Mouse (Mus musculus): ENCODE data around the gene Col6a2. TPM values are rescaled to one million over a fixed set of nuclear protein-coding genes. Genes with fewer than 3 reads are reported as not detected.

The Col6a2 gene
- total RNA-seq, 2 experiments from 2014 or later = 169 to 173 TPM

DNA sequence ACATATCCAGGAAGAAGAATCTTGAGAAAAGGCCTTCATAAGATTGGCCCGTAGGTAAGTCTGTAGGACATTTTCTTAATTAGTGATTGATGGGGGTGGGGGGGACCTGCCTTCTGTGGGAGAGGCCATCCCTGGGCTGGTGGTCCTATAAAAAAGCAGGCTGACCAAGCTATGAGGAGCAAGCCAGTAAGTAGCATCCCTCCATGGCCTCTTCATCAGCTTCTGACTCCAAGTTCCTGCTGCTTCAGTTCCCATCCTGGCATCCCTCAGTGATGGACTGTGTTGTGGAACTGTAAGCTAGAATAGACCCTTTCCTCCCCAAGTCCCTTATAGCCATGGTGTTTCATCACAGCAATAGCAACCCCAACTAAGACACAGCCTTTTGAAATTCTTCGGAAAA, 16.5 kb upstream of the Col6a2 start:
- intact Hi-C loops (cut with DNase I) = no loop called here

DNA sequence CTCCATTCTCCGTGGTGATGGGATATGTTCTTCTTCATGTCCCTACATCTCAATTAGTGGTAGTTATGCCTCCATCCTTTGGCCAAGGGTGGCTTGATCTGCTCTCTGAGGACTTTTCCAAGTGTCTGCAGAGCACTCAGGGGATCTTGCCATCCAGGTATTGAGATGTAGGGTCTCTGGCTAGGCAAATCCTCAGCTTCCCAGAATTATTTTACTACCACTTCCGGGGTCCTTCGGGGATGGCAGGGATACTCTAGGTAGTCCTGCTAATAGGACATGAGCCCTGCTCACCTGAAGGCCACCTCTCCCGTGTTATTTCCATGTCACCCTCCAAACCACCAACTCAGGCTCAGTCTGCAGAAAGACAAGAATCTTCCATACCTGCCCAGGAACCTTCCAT, 13.2 kb upstream of the Col6a2 start:
- intact Hi-C loops (cut with DNase I) = no loop called here
- DNase-seq = no peak

More for the DNA sequence above, 16.5 kb upstream of the Col6a2 start:
- no peak for DNase-seq

DNA sequence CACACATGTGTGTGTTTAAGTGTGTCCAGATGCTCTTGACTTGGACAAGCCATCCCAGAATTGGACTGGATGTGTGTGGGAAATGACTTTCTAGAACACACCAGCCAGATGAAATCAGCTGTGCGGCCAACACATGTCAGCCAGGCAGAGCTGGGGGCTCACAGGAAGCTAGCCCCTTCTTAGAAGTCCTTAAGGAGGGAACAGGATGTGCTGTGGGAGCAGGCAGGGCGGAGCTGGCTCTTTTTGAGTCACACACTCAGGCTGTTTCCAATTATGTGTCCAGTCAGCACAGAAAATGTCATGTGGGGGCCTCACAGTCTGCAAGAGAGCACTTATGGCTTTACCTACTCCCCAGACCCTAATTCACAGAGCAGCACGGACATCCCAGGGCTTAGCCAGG, 12.6 kb upstream of the Col6a2 start:
- peak; percentile 62 to 67 for DNase-seq
- intact Hi-C loops (cut with DNase I) = no loop called here

DNA sequence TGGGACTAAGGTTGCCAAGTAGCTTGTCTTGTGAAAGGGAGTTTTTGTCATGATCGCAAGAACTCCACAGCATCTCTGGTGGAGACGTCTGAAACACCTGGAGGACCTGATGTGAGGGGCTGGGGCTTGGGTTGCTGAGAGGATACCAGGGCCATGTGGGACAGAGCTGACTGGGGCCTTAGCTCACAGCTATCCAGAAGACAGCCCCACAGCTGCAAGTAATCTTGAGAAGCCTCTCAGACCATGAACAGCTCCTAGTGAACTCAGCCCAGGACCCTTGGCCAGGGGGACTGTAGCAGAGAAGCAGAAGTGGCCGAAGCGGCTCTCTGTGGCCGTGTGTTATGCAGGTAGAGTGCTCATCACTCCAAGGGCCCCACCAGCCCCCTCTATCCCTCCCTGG, 11.2 kb upstream of the Col6a2 start:
- DNase-seq = no peak
- intact Hi-C loops (cut with DNase I) = no loop called here

DNA sequence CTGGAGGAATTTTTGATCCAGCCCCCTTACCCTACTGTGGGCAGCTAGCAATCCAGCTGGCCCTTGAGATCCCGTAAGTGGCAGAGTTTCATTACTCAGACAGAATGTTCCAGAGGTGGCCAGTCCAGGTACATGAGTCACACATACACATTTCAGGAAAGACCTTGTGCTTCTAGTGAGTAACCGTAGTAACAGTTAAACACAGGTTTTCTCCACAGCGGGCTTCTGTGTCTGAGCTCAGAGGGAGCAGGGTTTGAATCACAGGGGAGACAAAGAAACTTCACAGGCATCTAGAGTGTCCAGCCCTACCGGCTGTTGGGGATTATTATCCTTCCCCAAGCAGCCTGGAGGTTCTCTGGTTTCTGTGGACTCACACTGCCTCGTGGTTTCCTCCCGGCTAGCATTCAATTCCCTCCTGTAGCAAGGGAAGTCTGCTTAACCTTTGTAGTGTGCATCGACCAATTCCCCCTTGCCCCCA, 10.7 kb upstream of the Col6a2 start:
- intact Hi-C loops (cut with DNase I) = no loop called here
- DNase-seq = no peak

DNA sequence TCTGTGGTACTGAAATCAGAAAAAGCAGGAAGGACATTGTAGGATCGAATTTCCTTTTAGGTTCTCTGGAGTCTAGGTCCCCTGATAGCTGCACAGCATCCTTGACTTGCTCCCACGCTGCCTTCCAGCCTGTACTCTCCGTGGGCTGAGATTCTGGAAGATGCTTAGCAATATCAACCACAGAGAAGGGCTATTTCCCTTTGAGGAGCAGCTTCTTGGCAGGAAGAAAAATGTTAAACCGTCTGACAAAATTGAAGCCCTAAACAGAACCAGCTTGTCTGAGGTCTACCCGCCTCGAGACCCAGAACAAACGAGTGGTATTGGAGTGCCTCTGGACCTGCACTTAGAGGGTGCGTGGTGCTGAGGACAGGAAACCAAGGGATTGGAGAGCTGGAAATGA, 9.2 kb upstream of the Col6a2 start:
- intact Hi-C loops (cut with DNase I) = no loop called here
- DNase-seq = no peak

DNA sequence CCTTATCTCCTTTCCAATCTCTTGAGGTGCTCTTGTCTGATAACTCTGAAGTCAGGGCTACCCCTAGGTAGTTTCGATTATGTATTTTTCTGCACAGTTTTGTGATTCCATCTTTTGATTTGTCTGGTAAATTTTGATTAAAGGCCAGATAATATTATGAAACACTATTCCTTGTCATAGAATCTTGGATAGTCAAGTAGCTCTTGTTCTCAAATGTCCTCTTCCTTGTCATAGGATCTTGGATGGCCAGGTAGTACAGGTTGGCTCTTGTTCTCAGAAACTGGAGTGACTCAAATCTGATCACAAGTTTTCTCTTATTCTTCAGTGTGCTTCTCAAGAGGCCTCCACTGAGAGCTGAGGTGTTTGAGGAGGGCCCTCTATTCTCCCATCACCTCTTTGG, 7.2 kb upstream of the Col6a2 start:
- intact Hi-C loops (cut with DNase I) = no loop called here
- no peak for DNase-seq

DNA sequence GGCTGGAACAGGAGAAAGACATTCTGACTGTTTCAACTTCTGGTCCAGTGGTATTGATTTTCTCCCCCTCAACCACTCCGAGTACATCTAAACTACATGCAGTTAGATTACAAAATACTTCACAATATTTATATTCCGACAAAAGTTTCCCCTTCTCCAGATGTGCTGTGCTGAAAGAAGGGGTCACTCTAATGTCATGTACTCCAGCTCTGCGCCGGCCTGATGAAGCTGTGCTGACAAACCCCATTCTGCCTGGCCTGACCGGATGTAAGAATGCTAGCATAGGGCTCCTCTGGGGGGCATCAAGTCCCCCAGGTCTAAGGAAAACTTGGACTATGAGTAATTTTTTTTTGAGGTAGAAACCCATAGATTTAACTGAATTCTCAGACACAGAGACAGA, 4.3 kb upstream of the Col6a2 start:
- no peak for DNase-seq
- intact Hi-C loops (cut with DNase I) = no loop called here

DNA sequence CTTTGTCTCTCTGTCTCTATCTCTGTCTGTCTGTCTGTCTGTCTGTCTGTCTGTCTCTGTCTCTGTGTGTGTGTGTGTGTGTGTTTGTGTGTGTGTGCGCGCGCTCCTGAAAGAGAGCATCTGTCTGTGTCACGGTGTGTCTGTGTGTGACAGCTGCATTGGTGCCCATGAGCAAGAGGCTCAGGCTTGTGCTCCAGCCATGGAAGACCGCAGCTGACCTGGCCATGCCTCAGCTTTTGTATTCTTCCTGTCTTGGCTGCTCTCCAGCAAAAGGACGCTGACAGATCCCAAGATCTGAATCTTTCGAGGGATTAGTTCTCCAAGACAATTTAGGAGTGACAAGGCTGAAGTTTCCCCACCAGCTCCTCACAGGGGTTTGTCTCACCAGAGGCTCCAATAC, 1.5 kb upstream of the Col6a2 start:
- DNase-seq = no peak
- intact Hi-C loops (cut with DNase I) = no loop called here

DNA sequence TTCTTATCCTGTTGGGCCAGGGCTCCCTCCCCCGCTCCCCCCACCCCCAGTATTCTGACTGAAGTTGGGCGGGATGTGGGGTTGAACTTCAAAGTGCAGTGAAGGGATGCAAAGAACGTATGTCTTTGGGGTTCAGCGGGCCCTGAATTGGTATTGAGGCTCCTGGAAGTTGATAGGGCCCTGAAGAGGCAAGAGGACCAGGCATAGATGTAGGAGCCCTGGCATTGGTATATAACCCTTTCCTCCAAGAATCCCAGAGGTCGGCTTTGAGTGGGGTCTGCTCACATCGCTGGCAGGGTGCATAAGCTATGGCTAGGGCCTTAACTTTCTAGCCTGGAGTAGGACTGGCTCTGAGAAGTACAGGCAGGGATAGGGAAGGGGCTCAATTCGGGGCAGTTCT, 304 bp upstream of the Col6a2 start:
- no peak for DNase-seq
- intact Hi-C loops (cut with DNase I) = loop anchor here (2.0 kb wide), 1 partner anchor 109 kb away; no protein-coding TSS in a partner anchor

DNA sequence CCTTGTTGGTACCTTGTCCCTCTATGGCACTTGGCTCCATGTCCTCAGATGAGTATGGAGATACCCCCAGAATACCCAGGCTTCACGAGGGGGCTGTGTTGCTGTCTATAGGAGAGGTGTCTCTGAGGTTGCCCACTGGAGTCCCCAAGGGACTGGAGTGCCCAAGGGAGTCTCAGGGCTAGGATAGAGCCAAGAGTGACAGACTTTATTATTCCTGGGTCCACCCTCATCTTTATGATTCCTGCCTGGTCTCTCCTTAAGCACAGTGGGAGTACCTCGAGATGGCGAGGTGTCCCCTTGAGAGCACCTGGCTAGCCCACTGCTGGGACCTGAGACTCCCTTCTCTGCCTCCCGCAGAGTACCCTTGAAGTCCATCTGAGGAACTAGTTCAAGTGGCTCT, 1.0 kb downstream of the Col6a2 start:
- intact Hi-C loops (cut with DNase I) = loop anchor here (2.0 kb wide), 1 partner anchor 110 kb away; no protein-coding TSS in a partner anchor
- DNase-seq = no peak

DNA sequence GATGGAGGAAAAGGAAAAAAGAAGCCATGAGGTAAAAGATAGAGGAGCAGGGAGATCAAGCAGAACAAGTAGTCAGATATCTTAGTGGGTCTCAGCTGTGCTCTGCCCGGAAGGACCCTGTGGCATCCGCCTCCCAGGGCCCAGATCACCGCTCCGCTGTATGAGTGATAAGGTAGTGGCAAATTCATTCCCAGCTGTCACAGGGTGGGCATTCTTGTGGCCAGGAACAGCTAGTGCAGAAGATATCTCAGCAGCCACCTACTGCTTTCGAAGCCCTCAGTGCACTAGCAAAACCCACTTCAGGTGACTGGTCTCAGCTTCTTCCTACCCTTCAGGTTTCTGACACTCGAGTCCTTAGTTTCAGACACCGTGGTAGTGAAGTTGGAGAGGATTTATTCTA, 11.0 kb downstream of the Col6a2 start:
- DNase-seq = no peak
- intact Hi-C loops (cut with DNase I) = no loop called here

DNA sequence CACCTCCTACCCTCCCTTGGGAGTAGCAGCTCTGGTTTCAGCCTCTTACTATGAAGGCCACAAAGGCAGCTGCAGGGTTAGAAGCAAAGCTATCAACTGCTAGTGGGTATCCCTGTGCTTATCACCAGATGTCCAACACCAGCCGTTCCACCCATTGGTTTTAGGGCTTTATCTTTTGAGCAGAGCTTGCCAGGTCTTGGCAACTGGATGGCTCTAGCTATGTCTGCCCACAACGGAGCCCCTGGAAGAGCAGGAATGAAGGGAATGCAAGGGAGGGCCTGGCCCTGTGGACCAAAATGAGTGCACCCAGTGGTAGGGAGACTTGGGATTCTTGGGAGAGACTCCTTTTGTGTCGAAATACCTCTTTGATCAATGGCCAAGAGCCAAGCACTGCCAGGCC, 20.7 kb downstream of the Col6a2 start:
- intact Hi-C loops (cut with DNase I) = no loop called here
- DNase-seq = peak in 1 of 2 experiments; percentile 28

DNA sequence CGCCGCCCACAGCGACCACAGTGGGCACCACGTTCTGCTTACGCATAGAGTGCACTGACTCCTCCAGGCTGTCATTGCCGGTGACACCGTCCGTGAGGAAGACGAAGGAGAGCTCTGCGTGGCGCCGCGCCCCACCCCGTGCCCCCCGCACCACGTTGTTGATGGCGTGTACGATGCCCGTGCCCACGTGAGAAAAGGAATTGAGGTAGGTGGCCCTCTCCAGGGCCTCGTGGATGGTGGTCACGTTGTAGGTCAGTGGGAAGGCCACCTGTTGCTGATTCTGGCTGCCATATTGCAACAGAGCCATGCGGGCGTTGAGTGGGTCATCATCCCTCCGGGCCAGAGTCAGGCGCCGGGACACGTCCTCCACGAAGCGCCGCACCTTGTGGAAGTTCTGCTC, 27.1 kb downstream of the Col6a2 start:
- intact Hi-C loops (cut with DNase I) = no loop called here
- no peak for DNase-seq

DNA sequence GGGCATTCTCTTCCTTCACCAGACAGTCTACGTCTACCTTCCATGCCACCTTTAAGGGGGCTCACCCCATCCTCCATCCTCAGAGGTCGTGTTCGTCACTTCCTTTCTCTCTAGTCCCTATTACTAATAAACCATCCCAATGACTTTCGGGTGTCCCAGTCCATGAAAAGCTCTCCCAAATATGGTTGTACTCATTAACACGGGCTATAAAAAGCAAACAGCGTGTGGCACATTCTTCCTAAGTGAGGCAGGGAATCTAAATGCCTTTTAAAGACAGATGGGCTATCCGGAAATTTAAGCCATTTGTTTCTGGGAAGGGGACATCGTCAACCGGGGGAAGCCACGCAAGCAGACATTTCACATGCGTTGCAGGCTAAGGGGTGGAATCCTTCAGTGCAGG, 33.2 kb downstream of the Col6a2 start:
- no peak for DNase-seq
- intact Hi-C loops (cut with DNase I) = no loop called here

DNA sequence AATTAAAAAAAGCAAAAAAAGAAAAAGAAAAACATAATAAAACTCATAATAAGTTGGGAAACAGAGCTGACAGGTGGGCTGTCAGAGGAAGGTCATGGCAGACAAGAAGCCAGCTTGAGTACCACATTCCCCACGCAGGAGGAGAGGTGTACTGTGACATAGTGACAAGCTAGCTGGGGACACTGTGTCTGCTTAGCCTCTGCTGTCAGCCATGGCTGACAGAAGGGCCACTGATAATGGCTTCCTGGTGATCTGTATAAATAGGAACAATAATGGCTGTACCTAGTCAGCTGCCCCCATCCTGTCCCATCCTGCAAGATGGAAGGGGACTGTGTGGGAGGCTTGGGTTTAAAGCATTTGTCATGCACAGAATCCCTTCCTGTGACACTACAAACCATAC, 37.2 kb downstream of the Col6a2 start:
- intact Hi-C loops (cut with DNase I) = no loop called here
- DNase-seq = no peak

DNA sequence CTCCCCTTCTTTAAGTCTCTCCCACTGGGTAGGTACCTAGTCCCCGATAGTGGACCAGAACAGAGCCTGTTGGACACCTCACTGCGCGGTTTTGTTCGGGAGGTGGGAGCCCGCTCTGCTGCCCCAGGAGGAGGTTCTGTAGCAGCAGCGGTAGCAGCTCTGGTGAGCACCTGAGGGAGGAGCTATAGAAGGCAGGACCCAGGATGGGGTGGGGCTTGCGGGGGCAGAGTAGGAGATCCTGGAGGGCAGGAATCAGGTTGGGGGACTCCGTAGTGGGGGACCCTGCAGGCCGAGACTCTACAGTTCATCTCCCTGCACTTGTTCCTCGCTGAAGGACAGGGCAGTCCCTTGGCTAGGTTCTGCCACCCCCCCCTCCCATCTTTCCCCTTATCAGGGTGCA, 39.3 kb downstream of the Col6a2 start:
- intact Hi-C loops (cut with DNase I) = no loop called here
- no peak for DNase-seq

DNA sequence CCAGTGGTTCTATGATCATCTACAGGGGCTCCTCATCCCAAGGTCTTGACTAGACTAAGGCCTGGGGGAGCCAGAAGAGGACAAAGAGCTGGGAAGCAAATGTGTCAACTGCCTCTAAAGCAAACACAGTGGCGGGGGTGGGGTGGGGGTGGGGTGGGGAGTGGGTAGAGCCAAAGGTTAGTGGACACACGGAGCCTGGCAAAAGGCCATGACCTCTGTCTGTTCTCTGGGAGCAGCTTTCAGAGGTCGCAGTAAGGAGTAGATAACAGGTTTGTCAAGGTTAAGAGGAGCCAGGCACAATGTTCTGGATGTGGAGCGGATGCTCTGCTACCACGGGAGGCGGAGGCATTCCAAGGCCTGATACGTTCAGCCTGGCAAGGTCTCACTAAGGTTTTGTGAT, 46.5 kb downstream of the Col6a2 start:
- intact Hi-C loops (cut with DNase I) = no loop called here
- no peak for DNase-seq

DNA sequence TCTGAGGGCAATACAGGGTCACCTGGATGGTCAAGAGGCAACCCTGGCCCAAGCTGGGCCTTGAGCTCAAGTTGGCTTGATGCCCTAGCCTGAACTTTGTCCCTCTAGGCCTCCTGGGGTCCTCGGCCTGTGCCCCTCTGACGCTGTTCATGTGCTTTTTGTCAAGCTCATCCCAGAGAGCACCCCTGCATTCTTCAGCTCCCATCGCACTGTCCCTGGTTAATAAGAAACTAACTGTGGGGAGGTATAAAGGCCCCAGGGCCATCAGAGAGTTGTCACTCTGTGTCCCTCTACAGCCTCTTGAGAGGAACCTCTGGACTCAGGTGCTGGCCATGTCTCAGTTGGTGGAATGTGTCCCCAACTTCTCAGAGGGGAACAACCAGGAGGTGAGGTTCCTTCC, 48.1 kb downstream of the Col6a2 start, which contains the start of gene Ftcd:
TSS of gene Ftcd (plus strand) at position 275 of the 400 bp plus-strand sequence.
- intact Hi-C loops (cut with DNase I) = no loop called here
- no peak for DNase-seq

DNA sequence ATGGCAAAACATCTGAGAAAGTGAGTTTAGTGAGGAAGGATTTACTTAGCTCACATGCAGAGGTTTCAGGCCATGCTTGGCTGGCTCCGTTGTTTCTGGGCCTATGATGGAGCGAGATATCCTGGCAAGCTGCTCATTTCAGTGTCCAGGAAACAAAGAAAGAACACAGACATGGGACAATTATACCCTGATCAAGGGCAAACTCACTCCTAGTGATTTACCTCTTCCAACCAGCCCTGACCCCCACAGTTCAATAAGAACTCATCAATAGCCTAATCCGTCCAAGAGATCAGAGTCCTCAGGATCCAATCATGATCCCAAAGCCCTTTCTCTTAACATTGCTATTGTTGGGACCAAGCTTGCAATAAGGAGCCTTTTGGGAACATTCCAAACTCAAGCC, 51.3 kb downstream of the Col6a2 start:
- intact Hi-C loops (cut with DNase I) = no loop called here

DNA sequence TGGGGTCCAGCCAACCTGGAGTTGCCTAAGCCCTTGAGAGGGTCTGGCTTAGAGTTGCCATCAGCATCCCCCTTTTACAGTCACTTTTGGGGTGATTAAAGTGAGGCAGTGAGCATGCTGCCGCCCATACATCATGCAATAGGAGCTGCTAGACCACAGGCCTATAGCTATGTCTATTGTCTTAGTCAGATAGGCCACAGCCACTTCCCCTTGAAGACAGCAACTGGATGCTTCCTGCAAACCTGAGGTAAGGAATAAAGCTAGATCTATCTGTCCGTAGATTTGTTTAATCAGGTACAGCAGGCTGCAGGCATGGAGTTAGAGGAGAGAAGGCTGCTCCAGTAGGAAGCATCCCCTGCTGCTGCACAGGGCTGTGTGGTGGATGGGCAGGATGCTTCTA, 52.4 kb downstream of the Col6a2 start:
- DNase-seq = no peak
- intact Hi-C loops (cut with DNase I) = no loop called here

More for the DNA sequence above, 51.3 kb downstream of the Col6a2 start:
- no peak for DNase-seq

DNA sequence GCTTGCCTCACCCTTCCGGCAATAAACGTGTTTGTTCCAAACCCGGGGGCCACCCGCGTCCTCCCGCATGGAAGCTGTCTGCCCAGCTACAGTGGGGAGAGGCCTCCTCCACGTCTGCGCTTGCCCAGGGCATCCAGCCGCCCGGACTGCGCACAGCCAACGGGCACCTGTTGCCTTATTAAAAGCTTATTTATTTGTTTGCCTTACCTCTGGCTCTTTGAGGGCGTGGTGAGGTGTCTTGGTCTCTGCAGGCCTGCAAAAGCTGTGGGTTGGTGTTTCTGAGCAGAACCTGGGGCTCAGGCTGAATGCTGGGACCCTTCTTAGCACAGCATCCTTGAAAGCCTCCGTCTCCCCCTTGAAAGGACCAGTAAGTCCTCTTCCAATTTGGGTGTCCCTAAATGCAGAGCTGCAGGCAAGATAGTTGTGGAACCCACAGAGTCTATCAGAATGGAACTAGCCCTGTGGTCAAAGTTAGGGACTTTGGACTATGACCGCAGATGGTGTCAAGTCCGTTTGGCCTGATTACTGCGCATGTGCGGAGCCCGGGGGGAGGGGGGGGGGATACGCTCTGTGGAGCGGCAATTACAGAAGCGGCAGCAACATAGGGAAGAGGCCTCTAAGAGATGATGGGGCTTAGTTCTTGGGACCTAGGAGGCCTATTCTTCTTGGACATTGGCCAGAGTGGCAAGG, 53.3 kb downstream of the Col6a2 start:
- no peak for DNase-seq
- intact Hi-C loops (cut with DNase I) = no loop called here

DNA sequence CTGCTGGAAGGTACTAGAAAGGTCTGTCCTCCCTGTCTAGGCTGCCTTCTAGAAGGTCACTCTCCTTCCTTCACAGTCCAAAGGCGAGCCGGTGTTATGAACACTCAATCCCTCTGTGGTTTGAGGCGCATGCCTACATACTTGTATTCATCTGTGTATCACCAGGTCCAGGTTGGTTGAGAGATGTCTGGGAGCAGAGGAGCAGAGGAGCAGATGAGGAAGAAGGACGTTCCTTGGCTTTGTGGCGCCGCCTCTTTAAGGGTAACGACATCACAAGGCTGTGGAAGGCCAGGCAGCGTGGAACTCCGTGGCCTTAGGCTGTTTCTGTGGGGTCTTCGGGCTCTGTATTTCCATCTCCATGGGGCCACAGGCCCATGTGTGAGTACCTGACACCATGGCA, 61.5 kb downstream of the Col6a2 start, which contains the start of gene Spatc1l:
TSS of gene Spatc1l (plus strand) at position 301 of the 400 bp plus-strand sequence.
- DNase-seq = no peak
- intact Hi-C loops (cut with DNase I) = no loop called here

Data from heart, postnatal 14 days (tissue).